Mouse (Mus musculus) limb, embryonic 12.5 days (tissue): ENCODE measurements around the gene Heatr6. TPM values are rescaled to one million over a fixed set of nuclear protein-coding genes. Genes with fewer than 3 reads are reported as not detected.

ENCODE experiments used
- ATAC-seq: fragments of 200-750 bp; cut with Nextera tagmentation; 2 replicates; pipeline ENCODE4 v1.8.0; 2017; ENCODE audit warnings: low read depth, moderate TSS enrichment; ENCODE audit not compliant: insufficient number of reproducible peaks, insufficient read depth, low FRiP score, low TSS enrichment
- H3K27ac ChIP-seq: fragments of 300-500 bp; sonication (generic); 2 replicates; pipeline ENCODE4 v1.5.1; 2016; ENCODE audit warnings: mild to moderate bottlenecking, moderate library complexity
- H3K27me3 ChIP-seq: fragments of 300-500 bp; sonication (generic); 2 replicates; pipeline ENCODE4 v1.6.1; 2016; ENCODE audit warnings: mild to moderate bottlenecking, moderate library complexity
- H3K36me3 ChIP-seq: fragments of 300-500 bp; sonication (generic); 2 replicates; pipeline ENCODE4 v1.6.1; 2016; ENCODE audit warnings: mild to moderate bottlenecking, moderate library complexity
- H3K4me1 ChIP-seq: fragments of 300-500 bp; sonication (generic); replicated peaks from 2 replicates; pipeline ENCODE4 v1.6.1; 2016
- H3K4me2 ChIP-seq: fragments of 300-500 bp; sonication (generic); 2 replicates; pipeline ENCODE4 v1.6.1; 2016; ENCODE audit warnings: mild to moderate bottlenecking, moderate library complexity
- H3K4me3 ChIP-seq: fragments of 300-500 bp; sonication (generic); replicated peaks from 2 replicates; pipeline ENCODE4 v1.5.1; 2016; ENCODE audit warnings: mild to moderate bottlenecking
- H3K9ac ChIP-seq: fragments of 300-500 bp; sonication (generic); replicated peaks from 2 replicates; pipeline ENCODE4 v1.6.1; 2016; ENCODE audit warnings: mild to moderate bottlenecking, moderate library complexity
- H3K9me3 ChIP-seq: fragments of 300-500 bp; sonication (generic); 2 replicates; pipeline ENCODE4 v1.6.1; 2016; ENCODE audit warnings: mild to moderate bottlenecking, moderate library complexity
- WGBS: fragments of 180-500 bp; shearing (Covaris S2); methylation state at CpG from one replicate; pipeline ENCODE4 v1.1.7; 2016; 5-methylcytosine and 5-hydroxymethylcytosine counted together
- polyA plus RNA-seq: library from polyadenylated mRNA; unstranded; fragments of >200 nt; fragmentation: Nextera tagmentation; extraction: Ambion mirVana; gene quantifications from 2 replicates; pipeline ENCODE4 v1.2.1, GENCODE M21; 2016

Gene Heatr6
- polyA plus RNA-seq, 1 experiment from 2014 or later = 30.8 TPM

GRCm38 (mm10) chr11:83810441-83810840 lies 56.9 kb downstream of the Heatr6 start:
- no peak overlapping the region for H3K9ac ChIP-seq
- no peak overlapping the region for H3K27ac ChIP-seq
- H3K27me3 ChIP-seq = no peaks in the 10 kb centered on the region
- no peaks in the 10 kb centered on the region for H3K9me3 ChIP-seq
- H3K4me2 ChIP-seq = no peak overlapping the region
- no peaks in the 10 kb centered on the region for H3K36me3 ChIP-seq
- no peaks in the 10 kb centered on the region for H3K4me1 ChIP-seq
- no peak overlapping the region for H3K4me3 ChIP-seq
- ATAC-seq = no peak
- WGBS = 92% methylated on average over 8 of the region's 8 CpGs

- H3K9ac ChIP-seq = no peak overlapping the region
- 77% methylated on average over 5 of the region's 5 CpGs for WGBS
- H3K27me3 ChIP-seq = no peaks in the 10 kb centered on the region
- no peak overlapping the region for H3K4me3 ChIP-seq
- H3K4me1 ChIP-seq = no peaks in the 10 kb centered on the region; the same call in 1 of the 2 replicates
- H3K27ac ChIP-seq = no peak overlapping the region
- H3K4me2 ChIP-seq = no peak overlapping the region
- no peaks in the 10 kb centered on the region for H3K9me3 ChIP-seq
- ATAC-seq = no peak
- H3K36me3 ChIP-seq = no peaks in the 10 kb centered on the region
Observed at GRCm38 (mm10) chr11:83815191-83815590, 61.7 kb downstream of the Heatr6 start.

- Histone ChIP-seq H3K27me3 (no peaks in the 10 kb centered on the region), H3K4me2 (no peak overlapping the region), H3K36me3 (no peaks in the 10 kb centered on the region), H3K27ac (no peak overlapping the region), H3K9me3 (no peaks in the 10 kb centered on the region), H3K4me3 (no peak overlapping the region), H3K4me1 (no peaks in the 10 kb centered on the region; the same call in 1 of the 2 replicates), H3K9ac (no peak overlapping the region)
- no peak for ATAC-seq
- WGBS = 14% methylated on average over 9 of the region's 9 CpGs
Observed at GRCm38 (mm10) chr11:83815628-83816027, 62.1 kb downstream of the Heatr6 start.

DNA sequence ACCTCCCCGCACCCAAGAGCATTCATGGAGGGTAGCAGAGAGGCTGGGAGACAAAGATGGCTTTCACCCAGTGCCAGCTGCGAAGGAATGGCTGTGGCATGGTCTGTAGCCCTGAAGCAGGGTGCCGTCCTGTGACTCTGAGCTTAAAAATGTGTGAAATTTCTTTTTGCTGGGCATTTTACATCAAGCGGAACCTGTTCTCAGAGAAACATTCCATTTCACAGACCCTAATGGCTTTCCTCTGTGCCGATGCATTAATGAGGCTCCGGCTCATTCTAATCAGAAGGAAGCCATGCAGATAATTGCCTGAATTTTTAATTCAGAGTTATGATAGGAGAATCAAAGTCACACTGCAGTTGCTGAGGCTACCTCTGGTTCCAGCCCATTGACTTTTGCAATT lies 63.6 kb downstream of the Heatr6 start:
- Histone ChIP-seq H3K36me3 (no peaks in the 10 kb centered on the region), H3K4me1 (no peaks in the 10 kb centered on the region; the same call in 1 of the 2 replicates), H3K27ac (no peak overlapping the region; the same call in 1 of the 2 replicates), H3K4me2 (no peak overlapping the region), H3K9me3 (no peaks in the 10 kb centered on the region), H3K27me3 (no peaks in the 10 kb centered on the region), H3K9ac (no peak overlapping the region), H3K4me3 (no peak overlapping the region)
- no peak for ATAC-seq
- WGBS = 73% methylated on average over 6 of the region's 6 CpGs

DNA sequence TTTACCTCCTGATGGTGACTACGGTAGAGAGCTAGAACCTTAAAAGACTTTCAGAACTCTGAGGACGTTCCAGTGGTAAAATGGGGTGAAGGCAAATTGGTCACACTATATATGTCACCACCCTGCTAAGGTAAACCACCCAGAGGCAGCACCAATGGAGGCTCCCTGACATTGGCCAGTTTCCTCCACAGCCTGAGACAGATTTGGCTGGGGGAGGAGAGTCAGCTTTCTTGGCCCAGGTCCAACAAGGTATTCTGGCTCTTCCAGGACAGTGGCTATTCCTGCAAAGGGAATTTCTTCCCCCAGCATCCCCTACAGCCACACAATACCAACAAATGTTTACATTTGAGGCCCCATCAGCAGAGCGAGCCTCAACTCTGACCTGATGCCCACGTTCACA lies 64.5 kb downstream of the Heatr6 start:
- H3K9ac ChIP-seq = no peak overlapping the region
- no peaks in the 10 kb centered on the region for H3K9me3 ChIP-seq
- no peak overlapping the region for H3K4me3 ChIP-seq
- ATAC-seq = no peak
- H3K27me3 ChIP-seq = no peaks in the 10 kb centered on the region
- WGBS = 68% methylated on average over 4 of the region's 4 CpGs
- no peaks in the 10 kb centered on the region; the same call in 1 of the 2 replicates for H3K4me1 ChIP-seq
- H3K36me3 ChIP-seq = no peaks in the 10 kb centered on the region
- no peak overlapping the region for H3K27ac ChIP-seq
- H3K4me2 ChIP-seq = no peak overlapping the region

- ATAC-seq = no peak
- Histone ChIP-seq H3K4me2 (no peak overlapping the region), H3K4me3 (no peak overlapping the region), H3K27ac (no peak overlapping the region), H3K9me3 (no peaks in the 10 kb centered on the region), H3K9ac (no peak overlapping the region), H3K27me3 (no peaks in the 10 kb centered on the region), H3K36me3 (no peaks in the 10 kb centered on the region), H3K4me1 (no peaks in the 10 kb centered on the region; the same call in 1 of the 2 replicates)
- WGBS = 55% methylated on average over 9 of the region's 9 CpGs
Observed at GRCm38 (mm10) chr11:83818591-83819127, 65.2 kb downstream of the Heatr6 start.

DNA sequence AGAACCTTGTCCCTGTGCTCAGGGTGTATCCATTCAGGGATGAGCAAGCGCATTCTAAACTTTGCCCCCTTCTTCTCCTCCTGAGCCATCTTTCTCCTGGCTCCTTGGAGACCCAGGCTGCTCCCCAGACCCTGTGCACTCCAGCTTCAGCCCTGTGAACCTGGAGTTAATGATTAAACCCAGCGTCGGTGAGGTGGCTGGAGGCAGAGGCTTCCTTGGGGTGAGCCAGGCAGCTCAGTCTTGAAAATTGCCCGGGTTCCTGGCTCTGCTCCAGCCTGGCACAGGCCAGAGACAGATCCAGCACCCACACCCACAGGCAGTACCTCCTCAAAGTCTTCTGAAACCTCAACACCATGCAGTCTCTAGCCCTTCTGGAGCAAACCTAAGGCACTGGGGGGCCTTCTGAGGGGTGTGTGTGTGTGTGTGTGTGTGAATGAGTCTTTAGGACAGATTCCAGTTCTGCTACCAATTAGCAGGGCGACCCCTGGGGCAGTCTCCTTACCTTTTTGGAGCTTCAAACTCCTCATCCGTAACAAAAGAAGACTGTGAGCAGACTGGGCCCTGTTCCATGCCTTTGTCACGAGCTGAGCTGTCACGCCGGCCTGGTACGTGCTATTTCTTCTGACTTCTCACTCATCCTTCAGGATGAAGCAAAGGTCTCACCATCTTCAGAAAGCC lies 66.4 kb downstream of the Heatr6 start:
- Histone ChIP-seq H3K4me1 (no peaks in the 10 kb centered on the region; the same call in 1 of the 2 replicates), H3K4me2 (no peak overlapping the region), H3K9me3 (no peaks in the 10 kb centered on the region), H3K4me3 (no peak overlapping the region), H3K36me3 (no peaks in the 10 kb centered on the region), H3K27ac (no peak overlapping the region), H3K27me3 (no peaks in the 10 kb centered on the region), H3K9ac (no peak overlapping the region)
- no peak for ATAC-seq
- WGBS = 37% methylated on average over 10 of the region's 10 CpGs

DNA sequence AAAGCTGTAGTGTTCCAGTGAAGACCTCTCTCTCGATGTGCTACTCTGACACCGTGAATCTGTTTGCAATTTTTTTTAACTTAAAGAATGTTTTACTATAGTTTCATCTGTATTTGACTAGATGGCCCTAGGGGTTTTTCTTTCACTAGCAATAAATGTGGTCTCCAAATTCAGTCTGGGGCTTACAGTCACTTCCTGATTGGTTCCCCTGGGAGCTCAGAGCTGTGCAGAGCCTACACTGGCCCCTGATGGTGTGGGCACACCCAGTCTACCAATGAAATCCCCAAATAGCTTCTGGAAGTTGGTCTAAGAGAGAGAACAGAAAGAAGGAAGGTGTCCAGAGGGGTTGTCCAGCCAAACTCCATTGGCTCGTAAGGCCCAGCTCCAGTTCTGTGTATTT lies 72.6 kb downstream of the Heatr6 start:
- no peak for ATAC-seq
- no peaks in the 10 kb centered on the region for H3K27me3 ChIP-seq
- 85% methylated on average over 3 of the region's 3 CpGs for WGBS
- H3K9me3 ChIP-seq = no peaks in the 10 kb centered on the region
- no peak overlapping the region for H3K4me2 ChIP-seq
- no peak overlapping the region for H3K9ac ChIP-seq
- H3K4me3 ChIP-seq = no peak overlapping the region
- no peaks in the 10 kb centered on the region; the same call in 1 of the 2 replicates for H3K4me1 ChIP-seq
- no peak overlapping the region for H3K27ac ChIP-seq
- no peaks in the 10 kb centered on the region for H3K36me3 ChIP-seq

DNA sequence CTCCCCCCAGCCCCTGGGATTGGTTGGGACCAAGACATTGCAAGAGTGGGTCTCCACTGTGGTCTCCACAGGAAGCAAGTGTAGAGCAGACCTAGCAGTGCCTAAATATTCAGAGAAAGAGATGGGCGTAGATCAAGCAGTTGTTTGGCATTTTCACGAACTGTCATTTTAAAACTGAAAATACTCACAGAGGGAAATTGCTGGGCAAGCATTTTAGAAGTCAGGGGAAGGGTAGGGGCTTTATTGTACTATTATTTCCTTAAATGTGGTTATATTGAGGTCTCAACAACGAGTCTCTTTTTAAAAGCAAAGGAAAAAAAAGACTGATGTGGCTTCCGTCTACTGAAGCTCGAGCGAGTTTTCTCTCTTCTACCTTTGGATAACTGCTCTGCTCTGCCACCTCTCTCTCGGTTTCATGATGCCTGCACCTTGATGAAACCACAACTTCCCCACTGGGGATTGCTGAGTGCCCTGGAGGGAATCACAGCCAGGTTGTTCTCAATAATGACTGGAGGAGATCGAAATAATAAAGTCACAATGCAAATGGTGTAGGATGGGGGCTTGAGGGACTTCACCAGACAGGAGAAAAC lies 75.2 kb downstream of the Heatr6 start:
- no peaks in the 10 kb centered on the region for H3K36me3 ChIP-seq
- no peaks in the 10 kb centered on the region; the same call in 1 of the 2 replicates for H3K4me1 ChIP-seq
- H3K4me3 ChIP-seq = no peak overlapping the region
- H3K27ac ChIP-seq = no peak overlapping the region
- H3K9ac ChIP-seq = no peak overlapping the region
- WGBS = 78% methylated on average over 8 of the region's 8 CpGs
- no peak for ATAC-seq
- H3K4me2 ChIP-seq = no peak overlapping the region
- no peaks in the 10 kb centered on the region for H3K9me3 ChIP-seq
- no peaks in the 10 kb centered on the region for H3K27me3 ChIP-seq

DNA sequence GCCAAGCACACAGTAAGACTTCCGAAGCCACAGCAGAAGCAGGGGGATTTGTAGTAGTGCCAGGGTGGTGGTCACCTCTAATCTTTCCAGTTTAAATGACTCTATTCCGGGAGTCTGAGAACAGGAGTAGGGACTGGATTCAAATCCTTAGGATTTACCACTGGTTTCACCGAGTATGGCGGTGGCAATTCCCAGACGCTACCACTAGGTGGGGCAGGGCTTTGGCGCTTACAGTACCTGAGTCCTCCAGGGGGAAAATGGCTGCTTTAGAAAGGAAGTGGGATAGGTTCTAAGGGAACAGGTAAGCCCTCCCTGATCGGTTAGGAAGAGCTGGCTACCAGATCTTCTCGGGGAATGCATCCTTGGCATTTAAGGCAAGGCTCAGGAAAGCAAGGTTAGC lies 78.9 kb downstream of the Heatr6 start:
- H3K4me1 ChIP-seq = no peaks in the 10 kb centered on the region
- H3K36me3 ChIP-seq = no peaks in the 10 kb centered on the region
- H3K4me3 ChIP-seq = no peak overlapping the region
- ATAC-seq = no peak
- H3K4me2 ChIP-seq = no peak overlapping the region
- no peaks in the 10 kb centered on the region for H3K27me3 ChIP-seq
- no peaks in the 10 kb centered on the region for H3K9me3 ChIP-seq
- H3K9ac ChIP-seq = no peak overlapping the region
- WGBS = 47% methylated on average over 8 of the region's 8 CpGs
- no peak overlapping the region for H3K27ac ChIP-seq
